Mouse (Mus musculus) ovary, adult 18-20 months (tissue): ENCODE results near the gene Bcl7c.
"Not testable (repeated sequence)": the region's sequence is repeated elsewhere in the genome, so short reads cannot be mapped to it uniquely, and the experiment has no call there.

Experiments used
- DNase-seq: peaks from one replicate; pipeline ENCODE4 v3.0.0; 2022; ENCODE audit warnings: low spot score, mixed read lengths

The Bcl7c gene

GRCm38 (mm10) chr7:127708207-127709078 is at the start of gene Bcl7c:
Gene Bcl7c (minus strand): TSS chr7:127708933.
- DNase-seq: peak; percentile 90

- no peak for DNase-seq
These were observed 45.0 kb upstream of the Bcl7c start for GRCm38 (mm10) chr7:127753741-127754140.

DNA sequence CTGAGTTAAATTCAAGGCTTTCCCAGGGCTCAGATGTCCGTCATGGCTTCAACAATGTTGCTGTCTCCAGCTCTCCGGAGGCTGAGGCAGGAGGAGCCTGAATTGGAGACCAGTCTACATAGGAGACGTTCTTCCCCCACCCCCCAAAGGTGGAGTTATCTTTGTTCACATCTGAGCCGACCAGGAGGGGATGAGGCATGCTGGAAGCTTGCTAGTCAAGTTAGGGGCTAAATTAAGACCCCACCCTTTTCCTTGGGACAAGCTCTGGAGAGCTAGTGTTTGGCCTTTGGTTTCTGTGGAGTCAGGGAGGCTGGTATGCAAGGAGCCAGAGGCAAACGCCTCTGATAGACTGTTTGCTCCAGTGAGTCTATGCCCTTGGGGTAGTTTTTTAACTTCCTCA is 44.4 kb upstream of the Bcl7c start:
- DNase-seq: no peak

- no peak for DNase-seq
These were observed 43.3 kb upstream of the Bcl7c start for GRCm38 (mm10) chr7:127752069-127752468.

GRCm38 (mm10) chr7:127751619-127752018 is 42.9 kb upstream of the Bcl7c start:
- DNase-seq: no peak

DNA sequence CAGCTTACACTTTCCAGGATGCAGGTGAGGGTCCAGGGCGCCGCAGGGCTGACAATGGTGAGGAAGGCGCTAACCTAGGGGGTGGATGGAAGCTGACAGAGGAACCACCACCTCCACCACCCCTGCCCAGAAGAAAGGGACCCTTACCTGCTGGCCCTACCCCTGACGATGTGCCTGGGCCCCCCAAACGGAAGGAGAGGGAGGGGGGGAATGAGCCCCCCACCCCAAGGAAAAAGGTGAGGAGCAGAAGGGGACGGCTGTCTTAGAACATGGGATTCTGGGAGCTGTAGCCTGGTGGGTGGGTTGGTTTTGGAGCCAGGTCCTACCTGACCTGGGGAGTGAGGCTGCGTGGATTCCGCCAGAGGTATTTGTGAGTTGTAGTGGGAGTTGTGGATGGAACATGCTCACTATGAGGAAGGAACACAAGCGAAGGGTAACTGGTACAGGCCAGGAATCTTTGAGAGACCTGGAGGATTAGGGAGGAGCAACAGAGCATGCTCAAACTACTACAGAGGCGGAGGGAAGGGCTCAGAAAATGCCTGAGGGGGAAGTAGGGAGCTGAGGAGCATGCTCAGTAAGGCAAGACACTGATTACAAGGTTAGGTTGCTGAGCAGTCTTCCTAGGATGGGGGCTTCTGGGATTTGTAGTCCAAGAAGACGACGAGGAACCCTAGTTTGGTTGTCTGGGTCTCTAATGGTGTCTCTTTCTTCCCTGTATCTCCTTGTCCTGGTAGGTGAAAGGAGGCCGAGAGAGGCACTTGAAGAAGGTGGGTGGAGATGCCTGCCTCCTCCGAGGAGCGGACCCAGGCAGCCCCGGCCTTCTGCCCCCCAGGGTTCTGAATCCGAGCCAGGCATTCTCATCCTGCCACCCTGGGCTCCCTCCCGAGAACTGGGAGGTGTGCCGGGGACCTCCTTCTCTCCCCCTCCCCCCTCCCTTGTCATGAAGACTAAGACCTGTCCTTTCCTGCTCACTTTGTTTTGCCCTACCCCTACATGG is 41.7 kb upstream of the Bcl7c start:
- no peak for DNase-seq

- no peak for DNase-seq
These were observed 39.5 kb upstream of the Bcl7c start for GRCm38 (mm10) chr7:127748235-127748560.

GRCm38 (mm10) chr7:127747559-127748234 is 39.0 kb upstream of the Bcl7c start:
- DNase-seq: no peak

- DNase-seq: no peak
These were observed 38.1 kb upstream of the Bcl7c start for GRCm38 (mm10) chr7:127746494-127747491.

- DNase-seq: peak; percentile 98
These were observed 37.1 kb upstream of the Bcl7c start for GRCm38 (mm10) chr7:127745652-127746493.

DNA sequence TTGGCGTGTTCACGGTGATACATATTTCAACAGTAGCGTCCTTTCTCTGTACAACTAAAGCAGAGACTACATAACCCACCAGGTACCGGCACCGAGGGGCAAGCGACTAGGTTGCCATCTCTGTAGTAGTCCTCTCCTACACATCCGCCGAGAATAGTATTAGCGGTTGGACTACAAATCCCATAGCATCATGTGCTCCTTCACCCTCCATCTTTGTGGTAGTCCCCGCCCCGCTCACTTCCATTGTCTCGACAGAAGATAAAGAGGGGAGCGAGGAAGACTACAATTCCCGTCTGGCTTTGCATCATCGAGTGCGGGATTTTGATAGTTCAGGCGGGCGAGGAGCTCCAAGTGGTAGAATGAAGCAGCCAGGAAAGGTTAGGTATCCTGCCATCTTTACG is 36.5 kb upstream of the Bcl7c start:
- DNase-seq: peak; percentile 92

GRCm38 (mm10) chr7:127744366-127745045 is 35.8 kb upstream of the Bcl7c start, which contains the start of gene Fbxl19:
Gene Fbxl19 (plus strand): TSS chr7:127744543.
- peak; percentile 57 for DNase-seq

DNA sequence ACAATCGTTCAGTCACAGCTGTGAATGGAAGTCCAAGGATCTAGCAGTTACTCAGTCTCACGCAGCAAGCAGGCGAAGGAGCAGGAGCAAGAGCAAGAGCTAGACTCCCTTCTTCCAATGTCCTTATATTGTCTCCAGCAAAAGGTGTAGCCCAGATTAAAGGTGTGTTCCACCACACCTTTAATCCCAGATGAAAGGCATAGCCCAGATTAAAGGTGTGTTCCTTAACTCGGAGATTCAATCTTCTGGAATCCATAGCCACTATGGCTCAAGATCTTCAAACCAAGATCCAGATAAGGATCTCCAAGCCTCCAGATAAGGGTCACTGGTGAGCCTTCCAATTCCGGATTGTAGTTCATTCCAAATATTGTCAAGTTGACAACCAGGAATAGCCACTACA is 23.3 kb upstream of the Bcl7c start, which contains the start of gene Ctf2:
TSS of gene Ctf2 (minus strand) at position 101 of the 400 bp plus-strand sequence.
- DNase-seq: not testable (repeated sequence)

- no peak for DNase-seq
These were observed 21.4 kb upstream of the Bcl7c start for GRCm38 (mm10) chr7:127730170-127730569.

- no peak for DNase-seq
These were observed 19.2 kb upstream of the Bcl7c start for GRCm38 (mm10) chr7:127727898-127728297.

DNA sequence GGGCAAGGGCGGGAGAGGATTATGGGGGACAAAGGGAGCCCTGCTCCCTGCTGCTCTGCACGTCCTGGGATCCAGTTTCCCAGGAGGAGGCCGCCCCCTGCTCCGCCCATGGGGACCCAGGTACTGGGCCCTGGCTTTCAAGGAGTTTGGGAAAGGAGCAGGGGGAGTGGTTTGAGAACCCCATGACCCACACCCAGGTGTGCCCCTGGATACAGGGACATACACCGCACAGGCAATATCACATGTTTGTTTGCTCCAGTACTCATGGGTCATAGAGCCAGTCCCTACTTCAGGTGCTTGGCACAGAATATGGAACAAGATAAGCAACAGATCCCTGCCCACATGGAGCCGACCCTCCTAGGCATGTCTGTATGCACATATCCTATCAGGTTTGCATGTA is 17.2 kb upstream of the Bcl7c start:
- no peak for DNase-seq

- DNase-seq: no peak
These were observed 16.8 kb upstream of the Bcl7c start for GRCm38 (mm10) chr7:127725490-127725889.

DNA sequence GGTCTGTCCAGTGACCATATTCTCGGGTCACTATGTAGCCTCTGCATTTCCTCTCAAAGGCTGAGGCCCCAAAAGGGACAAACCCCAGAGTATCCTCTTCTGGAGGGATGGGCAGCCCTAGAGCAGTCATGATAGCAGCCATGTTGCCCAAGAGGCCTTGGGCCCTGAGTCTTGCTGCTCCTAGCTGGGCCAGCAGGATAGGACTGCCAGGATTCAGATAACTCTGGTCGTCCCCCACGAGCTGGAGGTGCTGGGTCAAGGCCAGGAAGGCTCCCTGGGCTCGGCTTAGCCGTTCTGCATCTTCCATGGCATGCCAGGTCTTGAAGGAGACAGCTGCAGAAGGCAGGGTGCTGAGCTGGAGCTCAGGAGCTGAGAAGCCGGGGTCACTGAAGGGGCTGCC is 10.5 kb upstream of the Bcl7c start:
- DNase-seq: peak; percentile 63

- no peak for DNase-seq
These were observed 9.6 kb upstream of the Bcl7c start for GRCm38 (mm10) chr7:127718339-127718738.
